Mouse (Mus musculus): Measurements from ENCODE around the gene Pecam1. TPM values are rescaled to one million over a fixed set of nuclear protein-coding genes. Genes with fewer than 3 reads are reported as not detected.
"Not testable (repeated sequence)": the region's sequence is repeated elsewhere in the genome, so short reads cannot be mapped to it uniquely, and the experiment has no call there.

The Pecam1 gene
- total and polyA plus RNA-seq, 3 experiments = 18.4 to 22.3 (median 19.2) TPM

DNA sequence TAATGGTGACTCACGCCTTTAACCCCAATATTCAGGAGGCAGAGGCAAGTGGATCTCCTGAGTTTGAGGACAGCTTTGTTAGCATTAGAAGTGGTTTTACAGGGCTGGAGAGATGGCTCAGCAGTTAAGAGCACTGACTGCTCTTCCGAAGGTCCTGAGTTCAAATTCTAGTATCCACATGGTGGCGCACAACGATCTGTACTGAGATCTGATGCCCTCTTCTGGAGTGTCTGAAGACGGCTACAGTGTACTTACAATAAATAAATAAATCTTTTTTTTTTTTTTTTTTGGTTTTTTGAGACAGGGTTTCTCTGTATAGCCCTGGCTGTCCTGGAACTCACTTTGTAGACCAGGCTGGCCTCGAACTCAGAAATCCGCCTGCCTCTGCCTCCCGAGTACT lies 9.7 kb downstream of the Pecam1 start:
- H3K9ac ChIP-seq (ENCODE audit: insufficient read depth, low read depth); in situ Hi-C loops (cut with MboI; ENCODE audit: low pct_ligation_motif_present, low pct_unique_long_range_greater_than_20kb, low sequenced_read_pairs); dilution Hi-C loops (cut with MboI; ENCODE audit: extremely low pct_ligation_motif_present, extremely low pct_unique_long_range_greater_than_20kb, low sequenced_read_pairs): not testable (repeated sequence)

DNA sequence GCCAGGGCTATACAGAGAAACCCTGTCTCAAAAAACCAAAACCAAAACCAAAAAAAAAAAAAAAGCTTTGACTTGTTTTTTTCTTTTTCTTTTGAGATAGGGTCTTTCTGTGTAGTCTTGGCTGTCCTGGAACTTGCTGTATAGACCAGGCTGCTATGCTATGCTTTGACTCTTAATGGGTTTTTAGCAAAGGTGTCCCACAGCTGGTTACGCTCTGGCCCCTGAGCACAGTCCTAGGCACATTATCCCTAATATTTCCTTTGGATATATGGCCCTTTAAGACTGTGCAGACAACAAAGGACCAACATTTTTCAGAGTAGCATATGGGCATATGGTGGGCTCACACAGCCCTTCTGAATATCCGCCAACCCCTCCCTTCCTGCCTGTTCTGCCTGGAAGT lies 11.3 kb downstream of the Pecam1 start:
- Histone ChIP-seq H3K79me2 (replicated peaks; ENCODE audit: control insufficient read depth, extremely low read depth, insufficient read depth, poor library complexity, severe bottlenecking) (peaks cover 9% of the 10 kb centered on the region), H3K4me2 (ENCODE audit: insufficient read depth, low read depth, poor library complexity, severe bottlenecking) (no peak overlapping the region), H3K4me1 (ENCODE audit: control insufficient read depth in 1 of 2, insufficient read depth in 2 of 2) (peaks cover 3 to 78% of the 10 kb centered on the region in 2 experiments; a peak in 3 of 4 replicates), H3K36me3 (replicated peaks in 1 of 2; ENCODE audit: control insufficient read depth in 1 of 2, insufficient read depth in 1 of 2, low read length in 1 of 2) (peaks cover 0 to 21% of the 10 kb centered on the region in 2 experiments), H3K9ac (ENCODE audit: insufficient read depth, low read depth) (no peak overlapping the region), H3K27me3 (replicated peaks) (no peaks in the 10 kb centered on the region), H3K27ac (ENCODE audit: insufficient read depth, low read depth) (no peak overlapping the region), H3K9me3 (replicated peaks; ENCODE audit: low read length) (no peaks in the 10 kb centered on the region), H3K4me3 (replicated peaks in 1 of 3; ENCODE audit: low read depth in 2 of 3, low read length in 2 of 3, poor library complexity in 1 of 3) (no peak overlapping the region)
- in situ Hi-C loops (cut with MboI; ENCODE audit: low pct_ligation_motif_present, low pct_unique_long_range_greater_than_20kb, low sequenced_read_pairs) (no loop called here), dilution Hi-C loops (cut with MboI; ENCODE audit: extremely low pct_ligation_motif_present, extremely low pct_unique_long_range_greater_than_20kb, low sequenced_read_pairs) (no loop called here)
- no peak for TF ChIP-seq JUND (conservative IDR thresholded peaks at IDR 0.05; ENCODE audit: low read depth, low read length)
- no peak for TF ChIP-seq ZC3H11A (IDR thresholded peaks at IDR 0.05; ENCODE audit: low read depth, low read length)
- TF ChIP-seq ZNF384 (IDR thresholded peaks at IDR 0.05; ENCODE audit: low read depth, low read length) = no peak
- no peak for TF ChIP-seq SIN3A (IDR thresholded peaks at IDR 0.05; ENCODE audit: low read length)
- no peak for TF ChIP-seq MAZ (IDR thresholded peaks at IDR 0.05; ENCODE audit: low read depth, low read length)
- no peak for TF ChIP-seq RAD21 (IDR thresholded peaks at IDR 0.05; ENCODE audit: low read depth, low read length)
- TF ChIP-seq JUN (IDR thresholded peaks at IDR 0.05; ENCODE audit: insufficient read depth, low read depth, low read length) = no peak
- no peak for TF ChIP-seq MAX (IDR thresholded peaks at IDR 0.05; ENCODE audit: low read length)
- TF ChIP-seq ZKSCAN1 (IDR thresholded peaks at IDR 0.05; ENCODE audit: borderline replicate concordance, low read depth, low read length) = no peak
- TF ChIP-seq CTCF (conservative IDR thresholded peaks at IDR 0.05 in 1 of 2, IDR thresholded peaks at IDR 0.05 in 1 of 2; ENCODE audit: low read depth in 2 of 2, low read length in 2 of 2) = no peak
- no peak for TF ChIP-seq CHD2 (IDR thresholded peaks at IDR 0.05; ENCODE audit: low read length)
- no peak for TF ChIP-seq POLR2AphosphoS2 (IDR thresholded peaks at IDR 0.05; ENCODE audit: low read depth, low read length)
- TF ChIP-seq BHLHE40 (IDR thresholded peaks at IDR 0.05; ENCODE audit: low read depth, low read length) = no peak
- no peak for TF ChIP-seq TCF12 (IDR thresholded peaks at IDR 0.05; ENCODE audit: low read depth, low read length)
- DNase-seq (ENCODE audit: extremely low read depth) = no peak

More for the DNA sequence above, 9.7 kb downstream of the Pecam1 start:
- Histone ChIP-seq H3K36me3 (replicated peaks in 1 of 2; ENCODE audit: control insufficient read depth in 1 of 2, insufficient read depth in 1 of 2, low read length in 1 of 2) (peaks cover 3 to 29% of the 10 kb centered on the region in 2 experiments), H3K4me1 (ENCODE audit: control insufficient read depth in 1 of 2, insufficient read depth in 2 of 2) (peaks cover 3 to 69% of the 10 kb centered on the region in 2 experiments; a peak in 3 of 4 replicates)
- not testable (repeated sequence) for H3K4me3 ChIP-seq (replicated peaks in 1 of 3; ENCODE audit: low read depth in 2 of 3, low read length in 2 of 3, poor library complexity in 1 of 3); DNase-seq (ENCODE audit: extremely low read depth); H3K79me2 ChIP-seq (replicated peaks; ENCODE audit: control insufficient read depth, extremely low read depth, insufficient read depth, poor library complexity, severe bottlenecking); H3K27me3 ChIP-seq (replicated peaks); H3K27ac ChIP-seq (ENCODE audit: insufficient read depth, low read depth); H3K4me2 ChIP-seq (ENCODE audit: insufficient read depth, low read depth, poor library complexity, severe bottlenecking); H3K9me3 ChIP-seq (replicated peaks; ENCODE audit: low read length)
- TF ChIP-seq CTCF (conservative IDR thresholded peaks at IDR 0.05 in 1 of 2, IDR thresholded peaks at IDR 0.05 in 1 of 2; ENCODE audit: low read depth in 2 of 2, low read length in 2 of 2) (peak in 1 of 2 experiments; percentile 62; a peak in 2 of 4 replicates), RAD21 (IDR thresholded peaks at IDR 0.05; ENCODE audit: low read depth, low read length) (peak; percentile 10), ZNF384 (IDR thresholded peaks at IDR 0.05; ENCODE audit: low read depth, low read length) (0 out of 2 replicates have a peak, but pooled peaks have one; percentile 10), SMC3 (IDR thresholded peaks at IDR 0.05; ENCODE audit: low read depth, low read length) (peak; percentile 35)

Data from CH12.LX (cell line).